Mouse (Mus musculus): ENCODE results near the gene Pcnx4. TPM values are rescaled to one million over a fixed set of nuclear protein-coding genes. Genes with fewer than 3 reads are reported as not detected.

The Pcnx4 gene
- polyA plus RNA-seq, 1 experiment from 2014 or later, result 10.2 TPM

- Histone ChIP-seq H3K4me2 (replicated peaks; ENCODE audit: low read depth, low read length) (no peak overlapping the region), H3K36me3 (ENCODE audit: control insufficient read depth, insufficient read depth, low read length) (no peaks in the 10 kb centered on the region), H3K9me3 (ENCODE audit: control insufficient read depth, low read length) (no peaks in the 10 kb centered on the region), H3K27ac (ENCODE audit: low read depth, low read length) (no peak overlapping the region), H3K4me3 (ENCODE audit: low read length) (no peak overlapping the region), H3K4me1 (ENCODE audit: control insufficient read depth, insufficient read depth, low read length) (no peaks in the 10 kb centered on the region), H3K9ac (ENCODE audit: low read depth, low read length) (no peak overlapping the region), H3K27me3 (ENCODE audit: control insufficient read depth, insufficient read depth, low read length) (no peaks in the 10 kb centered on the region)
- no peak for ATAC-seq (ENCODE audit: low FRiP score, low TSS enrichment)
- 50% methylated on average over 9 of the region's 9 CpGs for WGBS
These were observed 16.8 kb upstream of the Pcnx4 start for GRCm38 (mm10) chr12:72519352-72519751.

DNA sequence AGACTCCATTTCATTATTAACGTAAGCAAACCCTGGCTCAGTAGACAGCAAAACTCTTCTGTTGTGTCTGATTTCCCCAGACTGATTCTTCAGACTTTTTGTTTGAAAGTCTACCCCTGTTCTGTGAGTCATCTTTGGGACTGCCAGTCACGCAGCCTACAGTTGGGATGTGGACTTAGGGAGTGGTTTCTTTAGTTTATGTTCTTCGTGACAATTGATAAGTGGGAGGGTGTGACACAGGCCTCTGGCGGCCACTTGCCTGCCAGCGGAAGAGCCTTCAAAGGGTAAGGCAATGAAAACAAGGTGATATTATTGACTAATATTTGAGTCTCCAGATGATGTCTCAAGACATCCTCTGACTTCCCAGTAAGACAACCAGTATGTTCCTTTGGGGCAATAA is 16.3 kb upstream of the Pcnx4 start:
- Histone ChIP-seq H3K9me3 (ENCODE audit: control insufficient read depth, low read length) (no peaks in the 10 kb centered on the region), H3K27ac (ENCODE audit: low read depth, low read length) (no peak overlapping the region), H3K4me1 (ENCODE audit: control insufficient read depth, insufficient read depth, low read length) (no peaks in the 10 kb centered on the region), H3K36me3 (ENCODE audit: control insufficient read depth, insufficient read depth, low read length) (no peaks in the 10 kb centered on the region), H3K4me2 (replicated peaks; ENCODE audit: low read depth, low read length) (no peak overlapping the region), H3K4me3 (ENCODE audit: low read length) (no peak overlapping the region), H3K27me3 (ENCODE audit: control insufficient read depth, insufficient read depth, low read length) (no peaks in the 10 kb centered on the region), H3K9ac (ENCODE audit: low read depth, low read length) (no peak overlapping the region)
- no peak for ATAC-seq (ENCODE audit: low FRiP score, low TSS enrichment)
- WGBS, result 57% methylated on average over 5 of the region's 5 CpGs

DNA sequence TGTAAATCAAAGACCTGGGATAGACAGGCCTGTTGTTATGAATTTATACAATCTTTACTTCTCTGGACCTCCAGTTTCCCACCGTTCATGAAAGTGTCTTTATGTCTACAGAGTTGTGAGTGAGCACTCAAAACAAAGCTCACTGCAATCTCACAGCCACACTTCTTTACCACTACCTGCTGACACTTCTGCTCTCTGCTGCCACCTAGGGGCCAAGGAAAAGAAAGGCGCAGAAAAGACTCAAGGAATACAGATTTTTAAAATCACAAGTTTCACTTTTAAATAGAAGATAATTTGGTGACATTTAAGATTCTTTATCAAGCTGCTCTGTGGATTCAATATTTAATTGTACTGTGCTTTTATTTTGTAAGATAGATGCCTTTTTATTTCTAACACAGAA is 15.5 kb upstream of the Pcnx4 start:
- no peaks in the 10 kb centered on the region for H3K9me3 ChIP-seq (ENCODE audit: control insufficient read depth, low read length)

GRCm38 (mm10) chr12:72525588-72525987 is 10.6 kb upstream of the Pcnx4 start:
- Histone ChIP-seq H3K4me1 (ENCODE audit: control insufficient read depth, insufficient read depth, low read length) (no peaks in the 10 kb centered on the region), H3K9ac (ENCODE audit: low read depth, low read length) (no peak overlapping the region), H3K27me3 (ENCODE audit: control insufficient read depth, insufficient read depth, low read length) (no peaks in the 10 kb centered on the region), H3K36me3 (ENCODE audit: control insufficient read depth, insufficient read depth, low read length) (no peaks in the 10 kb centered on the region), H3K4me2 (replicated peaks; ENCODE audit: low read depth, low read length) (no peak overlapping the region), H3K4me3 (ENCODE audit: low read length) (no peak overlapping the region), H3K27ac (ENCODE audit: low read depth, low read length) (no peak overlapping the region), H3K9me3 (ENCODE audit: control insufficient read depth, low read length) (peaks cover 4% of the 10 kb centered on the region; the same call in 1 of the 2 replicates)
- ATAC-seq (ENCODE audit: low FRiP score, low TSS enrichment), result no peak
- WGBS, result 86% methylated on average over 4 of the region's 4 CpGs

More for the DNA sequence above, 15.5 kb upstream of the Pcnx4 start:
- Histone ChIP-seq H3K4me1 (ENCODE audit: control insufficient read depth, insufficient read depth, low read length) (no peaks in the 10 kb centered on the region), H3K4me3 (ENCODE audit: low read length) (no peak overlapping the region), H3K9ac (ENCODE audit: low read depth, low read length) (no peak overlapping the region), H3K36me3 (ENCODE audit: control insufficient read depth, insufficient read depth, low read length) (no peaks in the 10 kb centered on the region), H3K4me2 (replicated peaks; ENCODE audit: low read depth, low read length) (no peak overlapping the region), H3K27ac (ENCODE audit: low read depth, low read length) (no peak overlapping the region), H3K27me3 (ENCODE audit: control insufficient read depth, insufficient read depth, low read length) (no peaks in the 10 kb centered on the region)
- WGBS, result 6% methylated on average over 2 of the region's 2 CpGs
- ATAC-seq (ENCODE audit: low FRiP score, low TSS enrichment), result no peak

DNA sequence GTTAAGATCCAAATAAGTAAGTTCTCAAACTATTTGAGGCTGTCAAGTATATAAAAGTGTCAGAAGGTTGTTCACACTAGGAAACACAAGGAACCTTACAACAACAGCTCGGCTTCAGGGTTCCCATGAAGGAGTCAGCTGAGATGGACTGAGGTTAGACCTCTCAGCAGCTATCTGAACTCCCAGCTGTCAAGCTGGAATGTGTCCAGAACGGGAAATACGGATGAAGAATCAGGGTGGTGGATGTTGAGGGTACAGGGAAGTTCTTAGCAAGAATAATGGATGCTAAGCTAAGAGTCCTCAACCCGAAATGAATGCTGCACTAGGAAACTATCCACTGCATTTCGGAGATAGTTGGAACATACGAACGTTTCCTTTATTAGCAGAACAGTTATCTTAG is 3.9 kb upstream of the Pcnx4 start:
- Histone ChIP-seq H3K4me3 (ENCODE audit: low read length) (no peak overlapping the region), H3K9me3 (ENCODE audit: control insufficient read depth, low read length) (peaks cover 4% of the 10 kb centered on the region; the same call in 1 of the 2 replicates), H3K27me3 (ENCODE audit: control insufficient read depth, insufficient read depth, low read length) (no peaks in the 10 kb centered on the region), H3K4me1 (ENCODE audit: control insufficient read depth, insufficient read depth, low read length) (0 out of 2 replicates have a peak, but pooled peaks cover 4% of the 10 kb centered on the region), H3K9ac (ENCODE audit: low read depth, low read length) (no peak overlapping the region), H3K4me2 (replicated peaks; ENCODE audit: low read depth, low read length) (no peak overlapping the region), H3K27ac (ENCODE audit: low read depth, low read length) (no peak overlapping the region), H3K36me3 (ENCODE audit: control insufficient read depth, insufficient read depth, low read length) (no peaks in the 10 kb centered on the region)
- WGBS, result 77% methylated on average over 7 of the region's 7 CpGs
- ATAC-seq (ENCODE audit: low FRiP score, low TSS enrichment), result no peak

DNA sequence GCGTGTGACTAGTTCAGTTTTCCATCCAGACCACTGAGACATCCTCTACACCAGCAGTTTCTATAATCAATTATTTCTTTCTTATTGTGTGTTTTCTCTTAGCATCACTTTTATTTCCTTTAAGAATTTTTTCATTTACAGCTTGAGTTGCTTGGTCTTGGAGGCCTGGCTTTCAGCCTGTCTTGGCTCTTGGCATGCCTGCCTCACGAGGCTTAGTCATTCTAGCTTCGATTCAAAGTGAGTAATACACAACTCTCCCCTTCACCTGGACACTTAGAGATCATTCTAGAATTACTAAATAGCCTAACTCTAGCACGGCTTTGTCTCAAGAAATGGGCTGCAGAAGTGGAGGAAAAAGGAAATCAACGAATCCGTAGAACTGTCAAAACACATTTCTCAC is 2.2 kb upstream of the Pcnx4 start:
- ATAC-seq (ENCODE audit: low FRiP score, low TSS enrichment), result no peak
- Histone ChIP-seq H3K27ac (ENCODE audit: low read depth, low read length) (no peak overlapping the region), H3K4me2 (replicated peaks; ENCODE audit: low read depth, low read length) (no peak overlapping the region), H3K4me3 (ENCODE audit: low read length) (no peak overlapping the region), H3K27me3 (ENCODE audit: control insufficient read depth, insufficient read depth, low read length) (no peaks in the 10 kb centered on the region), H3K4me1 (ENCODE audit: control insufficient read depth, insufficient read depth, low read length) (0 out of 2 replicates have a peak, but pooled peaks cover 4% of the 10 kb centered on the region), H3K9me3 (ENCODE audit: control insufficient read depth, low read length) (peaks cover 4% of the 10 kb centered on the region; the same call in 1 of the 2 replicates), H3K36me3 (ENCODE audit: control insufficient read depth, insufficient read depth, low read length) (no peaks in the 10 kb centered on the region), H3K9ac (ENCODE audit: low read depth, low read length) (no peak overlapping the region)
- WGBS, result 84% methylated on average over 6 of the region's 6 CpGs

DNA sequence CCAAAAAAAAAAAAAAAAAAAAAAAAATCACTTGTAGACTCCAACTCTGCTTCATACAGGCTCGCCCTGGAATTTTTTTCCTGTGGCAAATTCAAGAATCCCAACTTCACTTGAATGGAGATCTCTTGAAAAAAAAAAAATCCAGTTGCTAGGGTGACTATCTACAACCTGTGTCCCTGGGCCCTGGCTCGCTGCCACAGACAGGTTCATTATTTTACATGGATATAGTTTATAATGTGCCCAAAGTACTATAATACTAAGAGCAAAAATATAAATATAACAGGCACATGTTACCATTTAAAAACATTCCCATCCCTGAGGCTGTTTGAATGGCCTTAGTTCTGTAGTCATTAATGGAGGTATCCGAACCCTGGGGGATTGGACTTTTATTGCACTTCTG is 584 bp upstream of the Pcnx4 start:
- Histone ChIP-seq H3K9me3 (ENCODE audit: control insufficient read depth, low read length) (no peaks in the 10 kb centered on the region), H3K4me1 (ENCODE audit: control insufficient read depth, insufficient read depth, low read length) (0 out of 2 replicates have a peak, but pooled peaks cover 4% of the 10 kb centered on the region), H3K9ac (ENCODE audit: low read depth, low read length) (no peak overlapping the region), H3K4me2 (replicated peaks; ENCODE audit: low read depth, low read length) (peak overlapping the region; percentile 68), H3K4me3 (ENCODE audit: low read length) (peak overlapping the region; percentile 69), H3K36me3 (ENCODE audit: control insufficient read depth, insufficient read depth, low read length) (no peaks in the 10 kb centered on the region), H3K27me3 (ENCODE audit: control insufficient read depth, insufficient read depth, low read length) (no peaks in the 10 kb centered on the region), H3K27ac (ENCODE audit: low read depth, low read length) (no peak overlapping the region)
- ATAC-seq (ENCODE audit: low FRiP score, low TSS enrichment), result peak; percentile 25; the same call in 1 of the 2 replicates
- 41% methylated on average over 3 of the region's 3 CpGs for WGBS

DNA sequence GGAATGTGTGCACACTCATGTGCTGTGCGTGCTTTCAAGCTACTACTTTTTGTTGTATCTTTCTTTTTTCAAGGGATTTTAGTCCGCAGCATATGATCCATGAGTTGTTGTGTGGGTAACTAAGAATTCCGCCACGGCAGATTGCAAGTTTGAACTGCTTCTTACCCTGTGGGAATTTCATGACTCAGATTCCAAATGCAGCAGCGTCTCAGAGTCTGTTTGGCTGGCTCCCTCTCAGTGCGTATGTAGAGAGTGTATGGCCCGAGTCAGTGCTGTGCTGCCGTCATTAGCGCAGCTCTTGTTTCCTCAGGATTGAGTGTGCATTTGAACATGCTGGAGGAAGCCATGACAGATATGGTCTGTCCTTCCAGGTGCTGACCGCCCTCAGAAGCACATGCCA is 2.4 kb downstream of the Pcnx4 start:
- 93% methylated on average over 10 of the region's 10 CpGs for WGBS
- Histone ChIP-seq H3K4me1 (ENCODE audit: control insufficient read depth, insufficient read depth, low read length) (0 out of 2 replicates have a peak, but pooled peaks cover 4% of the 10 kb centered on the region), H3K9me3 (ENCODE audit: control insufficient read depth, low read length) (no peaks in the 10 kb centered on the region), H3K36me3 (ENCODE audit: control insufficient read depth, insufficient read depth, low read length) (peaks cover 8% of the 10 kb centered on the region; the same call in 1 of the 2 replicates), H3K27ac (ENCODE audit: low read depth, low read length) (no peak overlapping the region), H3K4me3 (ENCODE audit: low read length) (no peak overlapping the region), H3K27me3 (ENCODE audit: control insufficient read depth, insufficient read depth, low read length) (no peaks in the 10 kb centered on the region), H3K4me2 (replicated peaks; ENCODE audit: low read depth, low read length) (no peak overlapping the region), H3K9ac (ENCODE audit: low read depth, low read length) (no peak overlapping the region)
- ATAC-seq (ENCODE audit: low FRiP score, low TSS enrichment), result no peak

DNA sequence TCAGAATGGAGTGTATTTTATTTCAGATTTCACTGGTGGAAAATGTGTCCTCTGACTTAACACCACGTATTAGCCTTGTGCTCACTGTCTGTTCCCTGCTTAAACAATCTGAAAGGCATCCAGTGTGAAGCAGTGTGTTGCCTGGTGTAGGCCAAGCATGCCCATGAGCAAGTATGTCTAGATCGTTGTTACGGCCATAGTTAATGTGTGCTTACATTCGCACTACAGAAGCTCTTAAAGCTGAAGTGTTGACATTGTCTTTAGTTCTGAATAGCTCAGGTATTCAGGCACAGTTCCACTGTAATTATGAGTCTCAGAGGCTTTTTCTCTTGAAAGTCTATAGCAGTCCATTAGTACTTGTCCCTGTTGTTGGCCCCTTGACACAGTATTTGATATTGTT is 18.2 kb downstream of the Pcnx4 start:
- 75% methylated on average over 4 of the region's 4 CpGs for WGBS
- no peak for ATAC-seq (ENCODE audit: low FRiP score, low TSS enrichment)
- H3K27me3 ChIP-seq (ENCODE audit: control insufficient read depth, insufficient read depth, low read length), result no peaks in the 10 kb centered on the region

More for the DNA sequence above, 18.2 kb downstream of the Pcnx4 start:
- H3K36me3 ChIP-seq (ENCODE audit: control insufficient read depth, insufficient read depth, low read length), result no peaks in the 10 kb centered on the region
- no peak overlapping the region for H3K4me2 ChIP-seq (replicated peaks; ENCODE audit: low read depth, low read length)
- no peaks in the 10 kb centered on the region for H3K9me3 ChIP-seq (ENCODE audit: control insufficient read depth, low read length)
- no peaks in the 10 kb centered on the region for H3K4me1 ChIP-seq (ENCODE audit: control insufficient read depth, insufficient read depth, low read length)
- H3K9ac ChIP-seq (ENCODE audit: low read depth, low read length), result no peak overlapping the region
- no peak overlapping the region for H3K4me3 ChIP-seq (ENCODE audit: low read length)
- H3K27ac ChIP-seq (ENCODE audit: low read depth, low read length), result no peak overlapping the region

Measured in kidney, embryonic 14.5 days (tissue).